Mouse (Mus musculus) hindbrain, embryonic 11.5 days (tissue): ENCODE results near the gene Madd. TPM values are rescaled to one million over a fixed set of nuclear protein-coding genes. Genes with fewer than 3 reads are reported as not detected.

Source experiments
- ATAC-seq: fragments of 200-750 bp; cut with Nextera tagmentation; 2 replicates; pipeline ENCODE4 v1.8.0; 2017; ENCODE audit warnings: mild to moderate bottlenecking, moderate TSS enrichment, moderate library complexity; ENCODE audit not compliant: low FRiP score
- DNase-seq: peaks from one replicate; pipeline ENCODE4 v3.0.0-alpha.2; 2015; ENCODE audit warnings: low spot score
- H3K27ac ChIP-seq: fragments of 300-500 bp; sonication (generic); 2 replicates; pipeline ENCODE4 v1.5.1; 2014; ENCODE audit warnings: mild to moderate bottlenecking, low read depth, low read length
- H3K27me3 ChIP-seq: fragments of 300-500 bp; sonication (generic); 2 replicates; pipeline ENCODE4 v1.6.1; 2014; ENCODE audit warnings: mild to moderate bottlenecking, low read length, moderate library complexity, mixed read lengths; ENCODE audit not compliant: control insufficient read depth, insufficient read depth
- H3K36me3 ChIP-seq: fragments of 300-500 bp; sonication (generic); 2 replicates; pipeline ENCODE4 v1.6.1; 2014; ENCODE audit warnings: mild to moderate bottlenecking, low read length, moderate library complexity, mixed read lengths; ENCODE audit not compliant: control insufficient read depth, insufficient read depth
- H3K4me1 ChIP-seq: fragments of 300-500 bp; sonication (generic); replicated peaks from 2 replicates; pipeline ENCODE4 v1.6.1; 2014; ENCODE audit warnings: low read length, mixed read lengths; ENCODE audit not compliant: control insufficient read depth, insufficient read depth
- H3K4me2 ChIP-seq: fragments of 300-500 bp; sonication (generic); replicated peaks from 2 replicates; pipeline ENCODE4 v1.6.1; 2014; ENCODE audit warnings: mild to moderate bottlenecking, low read depth, low read length
- H3K4me3 ChIP-seq: fragments of 300-500 bp; sonication (generic); 2 replicates; pipeline ENCODE4 v1.5.1; 2014; ENCODE audit warnings: low read depth, low read length
- H3K9ac ChIP-seq: fragments of 300-500 bp; sonication (generic); 2 replicates; pipeline ENCODE4 v1.6.1; 2014; ENCODE audit warnings: low read depth, low read length
- H3K9me3 ChIP-seq: fragments of 300-500 bp; sonication (generic); 2 replicates; pipeline ENCODE4 v1.6.1; 2016; ENCODE audit warnings: low read length; ENCODE audit not compliant: control insufficient read depth
- WGBS: fragments of 180-500 bp; shearing (Covaris S2); extraction: QIAGEN DNeasy Blood & Tissue Kit; methylation state at CpG from one replicate; pipeline ENCODE4 v1.1.7; 2014; 5-methylcytosine and 5-hydroxymethylcytosine counted together
- polyA plus RNA-seq: library from polyadenylated mRNA; unstranded; fragments of >200 nt; fragmentation: Nextera tagmentation; extraction: Ambion mirVana; gene quantifications from 2 replicates; pipeline ENCODE4 v1.2.1, GENCODE M21; 2014

The Madd gene
- polyA plus RNA-seq, 1 experiment from 2014 or later = 23.7 TPM

DNA sequence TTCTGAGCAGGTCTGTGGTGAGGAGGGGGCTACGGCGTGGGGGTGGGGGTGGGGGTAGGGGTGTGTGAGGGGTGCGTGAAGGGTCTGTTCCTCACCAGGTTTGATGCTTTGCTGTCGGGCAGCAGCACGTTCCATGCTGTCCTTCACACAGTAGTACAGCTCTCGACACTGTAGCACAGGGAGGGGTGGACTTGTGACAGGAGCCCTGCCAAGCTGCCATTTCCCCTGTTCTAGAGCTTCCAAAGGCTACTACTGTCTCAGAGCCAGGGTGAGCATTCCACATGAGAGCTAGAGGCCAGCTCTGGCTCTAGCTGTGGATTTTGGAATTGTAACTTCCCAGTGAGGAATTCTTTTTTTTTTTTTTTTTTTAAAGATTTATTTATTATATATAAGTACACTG lies 40.7 kb downstream of the Madd start:
- no peak overlapping the region for H3K9ac ChIP-seq
- no peak overlapping the region for H3K4me3 ChIP-seq
- DNase-seq (no peak), ATAC-seq (no peak)
- no peak overlapping the region for H3K4me2 ChIP-seq
- H3K36me3 ChIP-seq = no peaks in the 10 kb centered on the region
- 88% methylated on average over 6 of the region's 6 CpGs for WGBS
- no peaks in the 10 kb centered on the region for H3K27me3 ChIP-seq
- H3K27ac ChIP-seq = no peak overlapping the region
- H3K9me3 ChIP-seq = no peaks in the 10 kb centered on the region
- no peaks in the 10 kb centered on the region for H3K4me1 ChIP-seq

DNA sequence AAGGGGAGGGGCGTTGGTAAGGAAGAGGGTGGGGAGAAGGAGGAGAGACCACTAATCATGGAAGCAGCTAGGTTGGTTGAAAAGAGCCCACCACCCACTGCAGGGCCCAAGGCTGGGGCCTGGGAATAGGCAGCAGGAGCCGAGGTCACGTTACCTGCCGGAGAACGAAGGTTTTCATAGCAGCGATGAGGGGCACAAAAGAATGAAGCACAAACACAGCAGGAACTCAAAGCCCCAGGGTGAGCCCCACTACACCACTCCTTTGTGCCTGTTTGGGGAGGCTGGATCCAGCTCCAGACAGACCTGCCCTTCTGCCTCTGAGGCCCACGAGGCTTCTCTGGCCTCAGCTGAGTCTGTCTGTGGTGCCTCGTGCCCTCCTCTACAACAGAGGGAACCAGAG lies 43.9 kb downstream of the Madd start:
- H3K27ac ChIP-seq = no peak overlapping the region
- DNase-seq (no peak), ATAC-seq (no peak)
- no peaks in the 10 kb centered on the region for H3K27me3 ChIP-seq
- WGBS = 73% methylated on average over 8 of the region's 8 CpGs
- no peaks in the 10 kb centered on the region for H3K36me3 ChIP-seq
- H3K4me1 ChIP-seq = no peaks in the 10 kb centered on the region
- no peak overlapping the region for H3K4me3 ChIP-seq
- H3K4me2 ChIP-seq = no peak overlapping the region
- H3K9ac ChIP-seq = no peak overlapping the region
- no peaks in the 10 kb centered on the region for H3K9me3 ChIP-seq

DNA sequence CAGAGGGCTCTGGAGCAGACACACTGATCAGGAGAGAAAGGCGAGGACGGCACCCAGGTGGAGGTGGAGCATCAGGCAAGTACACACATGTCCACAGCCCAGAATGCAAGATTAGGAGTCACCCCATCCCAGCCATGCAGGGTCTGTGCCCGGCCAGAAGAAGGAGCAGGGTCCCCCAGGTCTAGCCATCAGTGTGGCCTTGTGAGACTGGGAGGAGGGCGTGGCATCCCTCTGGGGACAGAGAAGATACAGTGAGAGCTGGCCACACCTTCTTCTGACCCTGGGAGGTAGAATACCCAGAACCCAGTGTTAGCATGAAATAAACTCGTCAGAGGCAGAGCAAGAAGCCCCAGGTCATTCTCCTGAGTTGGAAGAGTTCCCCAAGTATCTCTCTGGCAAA lies 44.3 kb downstream of the Madd start:
- Histone ChIP-seq H3K9me3 (no peaks in the 10 kb centered on the region), H3K27me3 (no peaks in the 10 kb centered on the region), H3K4me3 (no peak overlapping the region), H3K4me1 (no peaks in the 10 kb centered on the region), H3K27ac (no peak overlapping the region), H3K9ac (no peak overlapping the region), H3K36me3 (no peaks in the 10 kb centered on the region), H3K4me2 (no peak overlapping the region)
- WGBS = 73% methylated on average over 5 of the region's 5 CpGs
- no peak for ATAC-seq
- DNase-seq = no peak

DNA sequence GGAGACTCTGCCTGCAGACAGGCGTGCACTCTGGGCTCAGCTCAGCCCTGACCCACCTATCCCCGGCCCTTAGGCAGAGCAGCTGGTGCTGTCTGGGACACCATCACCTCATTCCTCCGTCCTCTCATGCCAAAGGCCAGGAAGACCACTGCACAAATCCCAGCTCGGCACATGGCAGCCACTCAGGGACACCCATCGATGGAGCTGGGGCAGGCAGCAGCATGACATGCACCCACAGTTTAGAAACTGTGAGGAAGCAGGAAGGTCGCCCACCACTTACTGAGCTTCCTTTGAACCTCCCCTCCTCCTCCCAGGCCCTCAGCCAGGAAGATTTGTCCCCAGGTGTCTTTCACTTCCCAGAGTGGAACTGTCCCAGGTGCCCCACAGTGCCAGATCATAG lies 46.2 kb downstream of the Madd start:
- Histone ChIP-seq H3K27ac (no peak overlapping the region), H3K27me3 (no peaks in the 10 kb centered on the region), H3K9me3 (no peaks in the 10 kb centered on the region), H3K4me3 (no peak overlapping the region), H3K4me2 (no peak overlapping the region), H3K4me1 (no peaks in the 10 kb centered on the region), H3K36me3 (no peaks in the 10 kb centered on the region), H3K9ac (no peak overlapping the region)
- DNase-seq (no peak), ATAC-seq (no peak)
- 85% methylated on average over 6 of the region's 6 CpGs for WGBS

DNA sequence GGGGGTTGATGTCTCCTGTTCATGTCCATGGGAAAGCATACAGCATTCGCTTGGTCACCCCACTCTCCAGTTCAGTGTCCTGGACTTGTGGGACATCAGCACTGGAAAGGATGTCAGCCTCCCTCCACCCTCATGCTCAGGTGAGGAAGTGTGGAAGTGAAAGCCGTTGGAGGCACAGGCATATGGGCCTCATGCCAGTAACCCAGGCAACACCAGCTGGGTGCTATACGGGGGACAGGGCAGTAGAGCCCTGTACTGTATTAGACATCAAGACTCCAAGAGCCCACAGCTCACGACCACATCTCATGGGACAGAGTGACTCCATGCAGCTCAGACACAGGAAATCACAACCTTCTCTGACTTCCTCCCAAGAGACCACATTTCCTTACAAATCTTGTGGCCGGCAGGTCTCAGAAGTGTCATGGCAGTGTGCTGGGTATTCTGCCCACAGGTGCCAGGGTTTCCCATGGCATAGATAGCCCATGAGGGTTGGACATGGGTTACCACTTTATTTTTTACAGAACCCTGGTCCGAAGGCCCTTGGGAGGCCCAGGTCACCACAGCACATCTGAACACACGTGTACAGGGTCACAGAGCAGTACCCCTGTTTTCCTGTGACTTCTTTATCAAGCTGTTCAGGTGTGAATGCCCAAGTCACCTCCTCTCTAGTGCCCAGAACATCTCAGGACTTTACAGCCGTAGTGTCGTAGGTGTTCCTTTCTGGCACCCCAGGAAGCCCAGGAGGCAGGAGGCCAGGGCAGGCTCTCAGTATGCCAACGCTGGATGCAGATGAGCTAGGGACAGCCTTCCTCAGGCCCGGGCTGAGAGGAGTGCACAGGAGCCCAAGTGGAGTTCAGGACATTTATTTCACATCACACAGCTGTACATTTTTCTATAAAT lies 46.9 kb downstream of the Madd start:
- Histone ChIP-seq H3K4me1 (no peaks in the 10 kb centered on the region), H3K27ac (no peak overlapping the region), H3K36me3 (no peaks in the 10 kb centered on the region), H3K9me3 (no peaks in the 10 kb centered on the region), H3K27me3 (no peaks in the 10 kb centered on the region), H3K4me3 (no peak overlapping the region), H3K9ac (no peak overlapping the region), H3K4me2 (no peak overlapping the region)
- DNase-seq = no peak
- WGBS = 84% methylated on average over 11 of the region's 11 CpGs
- ATAC-seq = no peak

DNA sequence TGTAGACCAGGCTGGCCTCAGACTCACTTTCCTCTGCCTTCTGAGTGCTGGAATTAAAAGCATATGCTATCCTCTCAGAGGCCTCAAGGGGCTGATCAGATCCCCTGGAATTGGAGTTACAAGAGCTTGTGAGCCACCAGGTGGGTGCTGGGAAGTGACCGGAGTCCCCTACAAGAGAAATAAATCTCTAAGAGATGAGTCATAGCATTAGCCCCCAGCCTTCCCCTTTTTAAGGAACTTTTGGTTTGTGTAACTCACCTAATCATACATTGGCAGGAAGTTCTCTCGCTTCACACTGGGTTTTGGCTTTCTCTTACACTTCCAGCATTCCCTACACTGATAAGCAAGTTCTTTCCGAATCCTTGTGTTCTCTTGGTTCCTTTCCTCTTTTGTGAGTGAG lies 51.6 kb downstream of the Madd start:
- WGBS = 81% methylated on average over 3 of the region's 3 CpGs
- H3K27ac ChIP-seq = no peak overlapping the region
- no peak for DNase-seq
- H3K9me3 ChIP-seq = no peaks in the 10 kb centered on the region
- no peak overlapping the region for H3K4me2 ChIP-seq
- H3K4me1 ChIP-seq = no peaks in the 10 kb centered on the region
- no peaks in the 10 kb centered on the region for H3K27me3 ChIP-seq
- no peak overlapping the region for H3K4me3 ChIP-seq
- ATAC-seq = no peak
- H3K9ac ChIP-seq = no peak overlapping the region
- H3K36me3 ChIP-seq = no peaks in the 10 kb centered on the region

DNA sequence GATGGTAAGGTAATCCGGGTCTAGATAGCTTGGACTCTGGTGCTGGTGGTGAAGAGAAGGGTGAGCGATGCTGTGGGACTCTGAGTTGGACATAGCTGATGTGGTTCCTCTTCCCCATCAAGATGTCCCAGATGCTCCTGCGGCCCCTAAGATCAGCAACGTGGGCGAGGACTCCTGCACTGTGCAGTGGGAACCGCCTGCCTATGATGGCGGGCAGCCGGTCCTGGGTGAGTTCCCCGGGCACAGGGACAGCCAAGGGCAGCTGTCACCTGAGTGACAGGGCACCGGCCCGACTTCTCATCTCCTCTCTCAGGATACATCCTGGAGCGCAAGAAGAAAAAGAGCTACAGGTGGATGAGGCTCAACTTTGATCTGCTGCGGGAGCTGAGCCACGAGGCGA lies 52.4 kb downstream of the Madd start:
- no peak for ATAC-seq
- 92% methylated on average over 15 of the region's 15 CpGs for WGBS
- Histone ChIP-seq H3K27me3 (no peaks in the 10 kb centered on the region), H3K9me3 (no peaks in the 10 kb centered on the region), H3K9ac (no peak overlapping the region), H3K36me3 (no peaks in the 10 kb centered on the region), H3K4me2 (no peak overlapping the region), H3K27ac (no peak overlapping the region), H3K4me1 (no peaks in the 10 kb centered on the region), H3K4me3 (no peak overlapping the region)
- DNase-seq = no peak

DNA sequence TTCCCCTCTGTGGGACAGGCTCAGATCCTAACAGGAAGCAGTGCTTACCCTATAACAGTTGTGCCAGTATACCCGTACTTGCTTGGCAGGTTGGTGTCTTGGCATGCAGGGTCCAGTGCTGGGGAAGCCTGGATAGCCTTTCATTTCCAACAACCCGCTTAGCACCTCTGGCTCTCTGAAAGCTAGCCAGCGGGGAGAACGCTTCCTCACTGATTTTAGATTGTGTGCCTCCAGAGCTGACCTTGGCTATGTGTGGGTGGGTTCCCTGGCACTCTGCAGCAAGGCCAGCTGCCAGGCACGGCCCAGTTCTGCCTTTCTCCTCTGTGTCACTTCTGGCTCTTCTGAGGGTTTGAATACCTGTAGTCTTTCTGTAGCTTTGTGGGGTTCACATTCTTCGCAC lies 53.5 kb downstream of the Madd start:
- WGBS = 92% methylated on average over 6 of the region's 6 CpGs
- ATAC-seq = no peak
- Histone ChIP-seq H3K27me3 (no peaks in the 10 kb centered on the region), H3K4me1 (no peaks in the 10 kb centered on the region), H3K4me2 (no peak overlapping the region), H3K4me3 (no peak overlapping the region), H3K9me3 (no peaks in the 10 kb centered on the region), H3K9ac (no peak overlapping the region), H3K27ac (no peak overlapping the region), H3K36me3 (no peaks in the 10 kb centered on the region)
- DNase-seq = no peak

DNA sequence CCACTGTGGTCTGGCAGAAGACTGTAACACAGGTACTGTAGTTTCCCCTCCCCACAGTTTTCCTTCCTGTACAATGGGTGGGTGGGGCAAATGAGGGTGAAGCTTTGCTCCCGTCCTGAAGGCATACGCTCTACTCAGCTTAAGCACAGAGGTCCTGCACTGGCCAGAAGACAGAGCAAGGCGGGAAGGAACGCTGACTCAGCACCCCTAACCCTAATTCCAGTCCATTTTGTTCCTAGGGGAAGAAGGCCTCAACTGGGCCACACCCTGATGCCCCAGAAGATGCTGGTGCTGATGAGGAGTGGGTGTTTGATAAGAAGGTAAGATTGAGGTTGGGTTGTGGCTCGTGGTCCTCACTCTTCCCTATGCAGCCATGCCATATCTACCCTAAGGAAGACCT lies 54.9 kb downstream of the Madd start:
- no peak for ATAC-seq
- H3K9me3 ChIP-seq = no peaks in the 10 kb centered on the region
- DNase-seq = no peak
- no peak overlapping the region for H3K4me3 ChIP-seq
- no peaks in the 10 kb centered on the region for H3K27me3 ChIP-seq
- H3K27ac ChIP-seq = no peak overlapping the region
- WGBS = 90% methylated on average over 5 of the region's 5 CpGs
- no peaks in the 10 kb centered on the region for H3K36me3 ChIP-seq
- no peaks in the 10 kb centered on the region for H3K4me1 ChIP-seq
- H3K4me2 ChIP-seq = no peak overlapping the region
- H3K9ac ChIP-seq = no peak overlapping the region
